Mouse (Mus musculus) embryonic facial prominence, embryonic 11.5 days (tissue): ENCODE data around the gene Usp47. TPM values are rescaled to one million over a fixed set of nuclear protein-coding genes. Genes with fewer than 3 reads are reported as not detected.

Experiments
- ATAC-seq: fragments of 200-750 bp; cut with Nextera tagmentation; replicated peaks from 2 replicates; pipeline ENCODE4 v1.8.0; 2017; ENCODE audit warnings: low read depth; ENCODE audit not compliant: insufficient number of reproducible peaks, low FRiP score, low TSS enrichment
- DNase-seq: peaks from one replicate; pipeline ENCODE4 v3.0.0-alpha.2; 2015; ENCODE audit warnings: low spot score
- H3K27ac ChIP-seq: fragments of 300-500 bp; sonication (generic); replicated peaks from 2 replicates; pipeline ENCODE4 v1.5.1; 2014; ENCODE audit warnings: mild to moderate bottlenecking, low read depth, low read length, control low read depth
- H3K27me3 ChIP-seq: fragments of 300-500 bp; sonication (generic); 2 replicates; pipeline ENCODE4 v1.6.1; 2014; ENCODE audit warnings: mild to moderate bottlenecking, low read length, moderate library complexity, mixed read lengths; ENCODE audit not compliant: control insufficient read depth, insufficient read depth
- H3K36me3 ChIP-seq: fragments of 300-500 bp; sonication (generic); replicated peaks from 2 replicates; pipeline ENCODE4 v1.6.1; 2014; ENCODE audit warnings: low read depth, mild to moderate bottlenecking, low read length, moderate library complexity, mixed read lengths; ENCODE audit not compliant: control insufficient read depth, insufficient read depth
- H3K4me1 ChIP-seq: fragments of 300-500 bp; sonication (generic); 2 replicates; pipeline ENCODE4 v1.6.1; 2014; ENCODE audit warnings: low read length, mixed read lengths; ENCODE audit not compliant: control insufficient read depth, insufficient read depth
- H3K4me2 ChIP-seq: fragments of 300-500 bp; sonication (generic); 2 replicates; pipeline ENCODE4 v1.6.1; 2014; ENCODE audit warnings: low read depth, mild to moderate bottlenecking, control low read depth, low read length, moderate library complexity
- H3K4me3 ChIP-seq: fragments of 300-500 bp; sonication (generic); 2 replicates; pipeline ENCODE4 v1.5.1; 2014; ENCODE audit warnings: low read depth, low read length, control low read depth
- H3K9ac ChIP-seq: fragments of 300-500 bp; sonication (generic); replicated peaks from 2 replicates; pipeline ENCODE4 v1.6.1; 2014; ENCODE audit warnings: mild to moderate bottlenecking, control low read depth, low read length
- H3K9me3 ChIP-seq: fragments of 300-500 bp; sonication (generic); replicated peaks from 2 replicates; pipeline ENCODE4 v1.6.1; 2016; ENCODE audit warnings: mild to moderate bottlenecking, low read length, inconsistent platforms, mixed read lengths; ENCODE audit not compliant: control insufficient read depth
- WGBS: fragments of 180-500 bp; shearing (Covaris S2); extraction: QIAGEN DNeasy Blood & Tissue Kit; methylation state at CpG from one replicate; pipeline ENCODE4 v1.1.7; 2014; 5-methylcytosine and 5-hydroxymethylcytosine counted together
- polyA plus RNA-seq: library from polyadenylated mRNA; unstranded; fragments of >200 nt; fragmentation: Nextera tagmentation; extraction: Ambion mirVana; gene quantifications from 2 replicates; pipeline ENCODE4 v1.2.1, GENCODE M21; 2014

The Usp47 gene
- polyA plus RNA-seq, 1 experiment from 2014 or later, result 110 TPM

DNA sequence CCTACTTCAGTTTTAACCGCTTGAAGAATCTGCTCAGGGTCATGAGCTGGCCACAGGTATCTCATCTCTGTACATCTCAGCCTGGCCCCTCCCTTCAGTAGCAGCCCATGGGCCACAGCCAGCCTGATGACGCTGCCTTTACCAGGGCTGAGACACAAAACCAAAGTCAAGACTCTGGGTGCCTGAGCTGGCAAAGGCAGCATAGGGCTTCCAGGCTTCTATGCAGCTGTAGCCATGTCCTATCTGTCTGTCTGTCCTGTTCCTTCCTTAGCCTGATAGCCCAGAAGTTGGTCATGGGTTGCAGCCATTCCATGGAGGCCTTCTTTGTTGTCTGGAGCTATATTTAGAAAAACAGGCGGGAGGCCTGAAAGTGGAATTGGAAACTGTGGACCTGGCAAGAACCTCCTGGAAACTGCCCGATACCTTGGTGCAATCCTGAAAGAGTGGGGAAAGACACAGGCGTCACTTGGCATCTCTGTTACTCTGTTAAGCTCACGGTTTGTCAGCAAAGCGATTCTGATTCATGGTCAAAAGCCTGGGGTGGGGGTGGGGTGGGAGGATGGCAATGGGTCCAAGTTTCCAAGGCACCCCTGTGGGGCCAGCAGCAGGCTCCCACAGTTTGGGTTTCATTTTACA is 102.4 kb downstream of the Usp47 start:
- no peaks in the 10 kb centered on the region for H3K36me3 ChIP-seq
- no peaks in the 10 kb centered on the region for H3K9me3 ChIP-seq
- DNase-seq (no peak), ATAC-seq (no peak)
- H3K4me3 ChIP-seq, result no peak overlapping the region
- no peak overlapping the region for H3K9ac ChIP-seq
- no peaks in the 10 kb centered on the region; the same call in 1 of the 2 replicates for H3K4me1 ChIP-seq
- no peak overlapping the region for H3K4me2 ChIP-seq
- no peak overlapping the region for H3K27ac ChIP-seq
- 81% methylated on average over 7 of the region's 7 CpGs for WGBS
- no peaks in the 10 kb centered on the region for H3K27me3 ChIP-seq

DNA sequence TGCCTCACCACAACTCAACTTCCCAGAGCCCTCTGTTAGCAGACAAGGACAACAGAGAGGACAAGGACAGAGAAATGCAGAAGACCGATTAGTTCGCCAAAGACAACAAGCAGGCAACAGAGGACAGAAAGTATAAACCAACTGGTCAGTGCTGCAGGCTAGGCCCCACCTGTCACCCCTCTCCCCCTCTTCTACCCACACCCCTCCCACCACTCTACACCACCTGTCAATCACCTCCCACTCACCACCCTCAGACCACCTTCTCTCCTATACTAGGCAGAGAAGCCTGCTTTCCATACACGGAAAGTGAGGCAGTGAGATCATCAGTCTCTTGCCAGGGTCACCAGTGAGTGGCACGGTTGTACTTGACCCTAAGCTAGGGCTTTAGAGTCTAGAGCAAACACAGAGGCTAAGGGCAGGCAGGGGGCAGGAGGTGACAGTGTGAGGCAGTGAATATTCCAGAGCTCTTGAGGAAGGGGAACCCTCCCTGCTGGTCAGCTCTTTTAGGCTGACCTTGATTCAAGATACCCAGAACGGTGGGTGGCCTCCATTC is 103.9 kb downstream of the Usp47 start:
- no peak overlapping the region for H3K9ac ChIP-seq
- WGBS, result 75% methylated on average over 5 of the region's 5 CpGs
- no peaks in the 10 kb centered on the region for H3K9me3 ChIP-seq
- H3K4me3 ChIP-seq, result no peak overlapping the region
- ATAC-seq (no peak), DNase-seq (no peak)
- H3K4me1 ChIP-seq, result no peaks in the 10 kb centered on the region; the same call in 1 of the 2 replicates
- H3K4me2 ChIP-seq, result no peak overlapping the region
- H3K27ac ChIP-seq, result no peak overlapping the region
- no peaks in the 10 kb centered on the region for H3K36me3 ChIP-seq
- H3K27me3 ChIP-seq, result no peaks in the 10 kb centered on the region

DNA sequence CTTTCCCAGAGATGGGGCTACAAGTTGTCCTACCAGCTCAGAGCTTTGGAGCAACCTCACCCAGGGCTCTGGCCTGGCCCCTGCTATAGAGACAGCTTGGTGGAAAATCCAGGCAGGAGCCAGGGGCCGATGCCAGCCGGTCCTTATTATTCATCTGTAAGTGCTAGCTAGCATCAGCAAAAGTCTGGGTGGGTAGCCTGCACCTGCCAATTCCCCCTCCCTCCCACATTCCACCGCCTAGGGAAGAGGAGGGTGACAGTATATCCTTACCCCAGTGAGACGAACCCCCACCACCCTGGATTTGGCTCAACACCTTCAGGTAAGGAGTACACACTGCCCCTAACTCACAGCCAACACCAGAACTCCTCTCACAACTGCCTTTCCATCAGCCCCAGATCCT is 104.7 kb downstream of the Usp47 start:
- H3K4me3 ChIP-seq, result no peak overlapping the region
- H3K36me3 ChIP-seq, result no peaks in the 10 kb centered on the region
- ATAC-seq, result no peak
- H3K27me3 ChIP-seq, result no peaks in the 10 kb centered on the region
- no peak overlapping the region for H3K4me2 ChIP-seq
- 87% methylated on average over 4 of the region's 4 CpGs for WGBS
- DNase-seq, result no peak
- no peak overlapping the region for H3K9ac ChIP-seq
- no peaks in the 10 kb centered on the region; the same call in 1 of the 2 replicates for H3K4me1 ChIP-seq
- H3K9me3 ChIP-seq, result no peaks in the 10 kb centered on the region
- no peak overlapping the region for H3K27ac ChIP-seq

DNA sequence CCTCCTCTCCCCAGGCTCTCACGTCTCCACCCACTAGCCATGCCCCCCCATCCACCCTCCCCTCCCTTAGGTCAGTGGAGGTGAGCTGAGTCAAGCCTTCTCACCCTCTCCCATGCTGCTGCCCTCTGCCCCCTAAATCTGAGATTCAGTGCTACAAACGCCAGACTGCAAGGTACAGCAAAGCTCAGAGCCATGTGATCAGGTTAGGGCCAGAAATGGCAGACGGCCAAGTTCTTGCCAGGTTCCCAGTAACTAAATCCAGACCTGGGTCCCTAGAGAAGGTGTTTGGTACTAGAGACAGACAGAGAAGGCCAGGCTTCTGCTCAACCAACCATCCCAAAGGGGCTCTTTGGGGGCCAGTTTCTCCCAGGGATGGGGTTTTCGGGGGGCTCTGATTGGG is 105.5 kb downstream of the Usp47 start:
- DNase-seq (peak; percentile 47), ATAC-seq (no peak; the same call in 1 of the 2 replicates)
- H3K9me3 ChIP-seq, result no peaks in the 10 kb centered on the region
- no peaks in the 10 kb centered on the region for H3K27me3 ChIP-seq
- no peak overlapping the region for H3K4me2 ChIP-seq
- H3K36me3 ChIP-seq, result no peaks in the 10 kb centered on the region
- no peaks in the 10 kb centered on the region; the same call in 1 of the 2 replicates for H3K4me1 ChIP-seq
- 54% methylated on average over 4 of the region's 4 CpGs for WGBS
- no peak overlapping the region for H3K9ac ChIP-seq
- no peak overlapping the region for H3K27ac ChIP-seq
- H3K4me3 ChIP-seq, result no peak overlapping the region

DNA sequence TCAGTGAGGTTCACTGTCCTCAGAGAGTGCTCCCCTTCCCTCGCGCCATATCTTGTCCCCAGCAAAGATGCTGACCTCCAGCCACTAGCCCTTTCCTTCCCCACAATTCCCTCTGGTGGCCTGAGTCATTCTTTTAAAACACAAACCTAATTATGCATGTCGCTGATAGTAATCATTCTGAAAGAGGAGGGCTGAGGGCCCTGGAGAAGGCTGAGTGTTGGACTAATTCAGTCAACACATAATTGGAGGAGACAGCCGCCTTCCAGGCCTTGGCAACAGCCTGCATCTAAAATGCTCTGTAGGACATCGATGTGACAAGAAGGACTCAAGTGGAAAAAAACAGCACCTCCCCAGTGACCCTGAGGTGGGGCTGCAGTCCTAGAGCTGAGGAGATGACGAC is 106.5 kb downstream of the Usp47 start:
- 72% methylated on average over 6 of the region's 6 CpGs for WGBS
- H3K27ac ChIP-seq, result no peak overlapping the region
- H3K9ac ChIP-seq, result no peak overlapping the region
- H3K36me3 ChIP-seq, result no peaks in the 10 kb centered on the region
- no peak overlapping the region for H3K4me2 ChIP-seq
- no peaks in the 10 kb centered on the region; the same call in 1 of the 2 replicates for H3K4me1 ChIP-seq
- H3K4me3 ChIP-seq, result no peak overlapping the region
- no peak for DNase-seq
- no peak for ATAC-seq
- H3K9me3 ChIP-seq, result no peaks in the 10 kb centered on the region
- no peaks in the 10 kb centered on the region for H3K27me3 ChIP-seq

DNA sequence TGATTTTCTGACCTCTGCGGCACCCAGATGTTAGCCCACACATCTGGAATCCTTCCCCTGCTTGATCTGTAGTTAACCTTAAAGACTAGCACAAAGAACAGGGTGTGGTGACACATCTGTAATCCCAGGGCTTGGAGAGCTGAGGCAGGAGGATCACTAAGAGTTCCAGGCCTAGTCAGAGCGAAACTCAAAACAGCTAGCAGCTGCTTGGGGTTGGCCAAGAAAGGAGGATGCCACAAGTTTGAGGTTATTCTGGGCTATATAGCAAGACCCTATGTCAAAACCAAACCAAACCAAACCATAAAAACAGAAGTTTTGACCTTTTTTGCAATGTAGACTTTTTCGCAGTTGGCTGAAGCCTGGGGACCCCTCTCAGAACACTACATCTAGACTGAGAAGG is 107.4 kb downstream of the Usp47 start:
- no peaks in the 10 kb centered on the region for H3K36me3 ChIP-seq
- no peak overlapping the region for H3K27ac ChIP-seq
- no peaks in the 10 kb centered on the region for H3K27me3 ChIP-seq
- ATAC-seq (no peak), DNase-seq (no peak)
- H3K9me3 ChIP-seq, result no peaks in the 10 kb centered on the region
- H3K4me2 ChIP-seq, result no peak overlapping the region
- no peaks in the 10 kb centered on the region; the same call in 1 of the 2 replicates for H3K4me1 ChIP-seq
- H3K9ac ChIP-seq, result no peak overlapping the region
- WGBS, result 91% methylated on average over 3 of the region's 3 CpGs
- H3K4me3 ChIP-seq, result no peak overlapping the region

DNA sequence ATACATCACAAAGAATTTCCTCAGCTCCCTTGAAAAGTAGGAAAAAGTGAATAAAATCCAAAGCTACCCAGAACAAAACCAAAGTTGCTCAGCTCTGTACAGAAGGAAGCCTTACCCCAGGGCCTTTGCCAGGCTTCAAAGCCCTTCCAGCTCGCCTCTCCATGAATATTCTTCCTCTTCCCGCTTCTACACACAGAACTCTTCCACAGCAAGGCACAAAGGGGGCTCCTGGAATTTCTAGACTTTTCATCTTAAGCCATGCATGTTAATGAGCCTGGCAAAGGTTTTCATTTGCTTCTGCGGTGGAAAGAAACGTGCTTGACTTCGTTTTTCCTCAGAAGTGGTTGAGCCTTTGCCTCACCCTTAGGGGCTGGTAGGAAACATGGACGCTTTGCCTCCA is 108.7 kb downstream of the Usp47 start:
- Histone ChIP-seq H3K27me3 (no peaks in the 10 kb centered on the region), H3K27ac (no peak overlapping the region), H3K9me3 (no peaks in the 10 kb centered on the region), H3K4me3 (no peak overlapping the region), H3K36me3 (no peaks in the 10 kb centered on the region), H3K9ac (no peak overlapping the region), H3K4me2 (no peak overlapping the region), H3K4me1 (no peaks in the 10 kb centered on the region; the same call in 1 of the 2 replicates)
- WGBS, result 73% methylated on average over 6 of the region's 6 CpGs
- ATAC-seq (no peak), DNase-seq (no peak)

DNA sequence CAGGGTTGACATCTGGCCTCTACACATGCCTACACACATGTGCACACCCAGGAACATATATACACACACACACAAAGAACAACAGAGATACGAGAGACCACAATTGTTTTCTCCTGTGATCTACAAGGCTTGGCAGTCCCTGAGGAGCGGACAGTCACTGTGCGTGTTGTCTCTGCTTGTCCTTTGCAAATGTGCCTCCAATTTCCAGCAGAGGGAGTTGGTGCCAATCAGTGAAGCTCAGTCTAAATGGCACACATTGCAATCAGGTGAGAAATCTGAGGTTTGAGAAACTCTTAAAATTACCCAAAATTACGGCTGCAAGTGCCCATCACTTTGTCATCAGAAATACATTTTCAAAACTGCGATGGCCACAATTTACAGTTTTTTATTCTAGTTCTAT is 110.0 kb downstream of the Usp47 start:
- Histone ChIP-seq H3K36me3 (no peaks in the 10 kb centered on the region), H3K4me2 (no peak overlapping the region), H3K9me3 (no peaks in the 10 kb centered on the region), H3K27ac (no peak overlapping the region), H3K9ac (no peak overlapping the region), H3K4me3 (no peak overlapping the region), H3K27me3 (no peaks in the 10 kb centered on the region), H3K4me1 (no peaks in the 10 kb centered on the region; the same call in none of the 2 replicates)
- no peak for DNase-seq
- WGBS, result 84% methylated on average over 5 of the region's 5 CpGs
- no peak for ATAC-seq
